Mouse (Mus musculus) embryonic stem cell, embryonic (primary cell): ENCODE results near the gene Lhx1.

Source experiments
- CTCF ChIA-PET, 4 experiments: fragments of 300-600 bp in 2 of 4; fragments of 350-600 bp in 2 of 4; sonication (Branson Sonifier 250); formaldehyde crosslinking; loops; one replicate each; lab custom pipeline; 2022; ENCODE audit warnings: inconsistent platforms in 2 of 4; lab: Charles Lee
- POLR2A ChIA-PET, 4 experiments: fragments of 300-600 bp in 2 of 4; fragments of 350-600 bp in 2 of 4; sonication (Branson Sonifier 250); formaldehyde crosslinking; loops; one replicate each; lab custom pipeline; 2022; ENCODE audit warnings: antibody characterized with exemption in 4 of 4, inconsistent platforms in 1 of 4; lab: Charles Lee

Lhx1 gene

GRCm38 (mm10) chr11:84519036-84519435 lies 6.3 kb downstream of the Lhx1 start:
- POLR2A ChIA-PET, result interaction anchor here in 2 of 4 experiments (0.7 to 0.8 kb wide), 2 partner anchors 10 to 1228 kb away, joined by 3 to 4 read pairs; no protein-coding TSS in a partner anchor
- CTCF ChIA-PET, result interaction anchor here in 1 of 4 experiments (0.6 to 0.7 kb wide), 2 partner anchors 79 to 299 kb away, joined by 3 to 5 read pairs; no protein-coding TSS in a partner anchor

GRCm38 (mm10) chr11:84518261-84518660 lies 7.1 kb downstream of the Lhx1 start:
- ChIA-PET POLR2A (no interaction called here), CTCF (no interaction called here)

DNA sequence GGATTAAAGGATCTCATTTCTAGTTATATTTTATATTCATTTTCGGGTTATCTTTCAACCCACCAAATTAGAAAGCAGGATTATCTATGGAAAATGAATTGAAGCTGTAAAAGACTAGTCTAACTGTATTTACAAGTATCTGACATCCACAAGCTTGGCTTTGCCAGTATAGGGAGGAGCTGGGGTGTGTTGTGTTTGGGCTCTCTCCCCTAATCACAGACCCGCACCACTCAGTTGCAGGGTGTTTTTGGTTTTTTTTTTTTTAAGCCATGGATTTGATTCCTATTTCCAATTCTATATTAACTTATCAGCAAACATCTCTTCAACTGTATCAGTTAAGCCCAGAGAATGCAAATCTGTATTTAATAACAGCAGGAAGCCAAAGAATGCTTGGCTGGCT lies 7.9 kb downstream of the Lhx1 start:
- CTCF ChIA-PET, result no interaction called here

GRCm38 (mm10) chr11:84516501-84517240 lies 8.7 kb downstream of the Lhx1 start:
- POLR2A ChIA-PET, result interaction anchor here in 2 of 4 experiments (0.6 to 5.3 kb wide), 4 partner anchors 7 to 302 kb away, joined by 3 to 83 read pairs (median 4); partner anchors contain the start of genes Lhx1 (in 1 of the 2) and Mrm1 (in 1 of the 2)
- CTCF ChIA-PET, result interaction anchor here in 2 of 4 experiments (0.6 to 1.0 kb wide), 2 partner anchors 9 to 877 kb away, joined by 3 read pairs; partner anchors contain the start of gene Lhx1 (in 1 of the 2)

More for the DNA sequence above, 7.9 kb downstream of the Lhx1 start:
- POLR2A ChIA-PET, result interaction anchor here in 2 of 4 experiments (0.6 to 5.3 kb wide), 3 partner anchors 7 to 181 kb away, joined by 3 to 83 read pairs (median 4); partner anchors contain the start of gene Lhx1 (in 1 of the 2)

DNA sequence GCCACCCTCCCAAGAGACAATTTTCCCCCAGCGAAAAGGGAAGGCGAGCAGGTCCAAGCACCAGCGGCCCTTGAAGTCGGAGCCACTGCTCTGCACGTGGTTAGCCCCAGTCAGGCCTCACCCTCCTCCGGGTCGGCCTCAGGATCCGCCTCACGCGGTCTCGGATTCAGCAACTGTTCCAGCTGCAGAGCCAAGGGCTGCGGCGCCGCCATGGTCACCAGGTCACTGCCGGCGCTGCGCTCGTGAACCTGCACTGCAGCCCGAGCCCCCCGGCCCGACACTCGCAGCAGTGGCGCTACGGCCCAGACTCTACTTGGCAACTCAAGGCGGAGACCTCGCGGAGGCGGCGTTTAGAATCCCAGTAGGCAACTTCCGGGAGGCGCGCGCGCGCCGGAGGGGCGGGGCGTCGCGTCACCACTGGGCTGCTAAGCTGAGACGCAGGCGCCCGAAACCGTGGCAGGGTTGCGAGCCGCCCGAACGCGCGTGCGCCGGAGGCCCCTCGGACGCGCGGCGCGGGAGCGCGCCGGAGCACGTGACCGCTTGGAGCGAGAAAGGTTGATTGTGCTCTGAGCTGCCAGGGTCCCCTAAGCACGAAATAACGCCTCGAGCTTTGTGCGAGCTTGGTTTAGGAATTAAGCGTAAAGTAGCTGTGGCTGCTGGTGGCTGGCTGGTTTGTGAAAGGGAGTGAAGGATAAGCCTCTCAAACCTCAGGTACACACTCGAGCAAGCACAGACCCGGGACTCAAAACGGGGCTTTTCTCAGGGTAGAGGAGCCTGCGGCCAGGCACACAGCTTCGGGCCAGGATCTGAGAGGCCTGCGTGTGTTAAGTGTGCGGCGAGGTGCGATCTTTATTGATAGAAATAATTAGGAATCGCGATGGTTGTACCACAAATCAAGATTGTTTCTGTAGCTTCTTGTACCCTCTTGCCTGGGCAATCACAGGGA lies 11.9 kb downstream of the Lhx1 start, which contains the start of gene Aatf:
Gene Aatf, minus strand, starts transcription at position 352 of the 946 bp plus-strand sequence.
- POLR2A ChIA-PET, result interaction anchor here (0.6 to 5.3 kb wide), 49 partner anchors 9 to 1531 kb away, joined by 3 to 83 read pairs (median 3); partner anchors contain the start of genes Lhx1 (in 2 of the 4), Mrm1 (in 1 of the 4), Myo19 (in 1 of the 4) and Pigw (in 1 of the 4)
- CTCF ChIA-PET, result interaction anchor here in 3 of 4 experiments (0.6 to 1.7 kb wide), 9 partner anchors 9 to 334 kb away, joined by 3 to 12 read pairs (median 3); partner anchors contain the start of genes Lhx1 (in 2 of the 3) and Mrm1 (in 1 of the 3)

GRCm38 (mm10) chr11:84512031-84512430 lies 13.3 kb downstream of the Lhx1 start:
- ChIA-PET POLR2A (interaction anchor here in 1 of 4 experiments (0.6 to 1.8 kb wide), 4 partner anchors 11 to 333 kb away, joined by 3 to 5 read pairs (median 3); no protein-coding TSS in a partner anchor), CTCF (no interaction called here)

- POLR2A ChIA-PET, result interaction anchor here in 2 of 4 experiments (0.6 to 3.4 kb wide), 3 partner anchors 9 to 1583 kb away, joined by 4 to 17 read pairs (median 7); partner anchors contain the start of gene Aatf (in 2 of the 2)
Measured at GRCm38 (mm10) chr11:84504296-84504695, 21.0 kb downstream of the Lhx1 start.

GRCm38 (mm10) chr11:84497944-84498343 lies 27.4 kb downstream of the Lhx1 start:
- CTCF ChIA-PET, result no interaction called here
- POLR2A ChIA-PET, result no interaction called here

More at GRCm38 (mm10) chr11:84504296-84504695, 21.0 kb downstream of the Lhx1 start:
- CTCF ChIA-PET, result interaction anchor here in 2 of 4 experiments (0.5 to 2.1 kb wide), 5 partner anchors 8 to 75 kb away, joined by 3 to 5 read pairs (median 3); no protein-coding TSS in a partner anchor

DNA sequence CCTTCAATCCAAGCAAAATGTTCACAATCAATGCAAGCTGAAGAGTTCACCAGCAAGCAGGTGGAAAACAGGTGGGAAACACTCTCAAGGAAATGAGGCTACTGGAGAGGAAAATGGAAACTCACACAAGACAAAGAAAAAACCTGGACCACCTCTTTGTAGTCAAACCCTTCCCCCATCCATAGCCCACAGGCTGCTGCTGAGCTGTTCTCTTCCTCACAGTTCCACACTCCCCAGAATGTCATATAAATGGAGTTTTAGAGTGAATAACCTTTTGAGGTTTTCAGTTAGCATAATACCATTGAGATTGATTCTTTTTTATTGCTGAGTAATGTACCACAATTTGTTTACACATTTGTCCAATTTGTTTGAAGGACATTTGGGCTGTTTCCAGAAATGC lies 28.4 kb downstream of the Lhx1 start:
- ChIA-PET CTCF (no interaction called here), POLR2A (interaction anchor here in 2 of 4 experiments (1.1 to 1.4 kb wide), 3 partner anchors 16 to 41 kb away, joined by 3 to 6 read pairs (median 3); partner anchors contain the start of gene Aatf (in 2 of the 2))

GRCm38 (mm10) chr11:84495774-84496173 lies 29.6 kb downstream of the Lhx1 start:
- POLR2A ChIA-PET, result interaction anchor here in 2 of 4 experiments (1.1 to 1.4 kb wide), 3 partner anchors 17 to 40 kb away, joined by 3 to 6 read pairs (median 3); partner anchors contain the start of gene Aatf (in 2 of the 2)
- CTCF ChIA-PET, result interaction anchor here in 1 of 4 experiments (0.8 to 1.0 kb wide), 2 partner anchors 9 to 302 kb away, joined by 3 read pairs; no protein-coding TSS in a partner anchor

DNA sequence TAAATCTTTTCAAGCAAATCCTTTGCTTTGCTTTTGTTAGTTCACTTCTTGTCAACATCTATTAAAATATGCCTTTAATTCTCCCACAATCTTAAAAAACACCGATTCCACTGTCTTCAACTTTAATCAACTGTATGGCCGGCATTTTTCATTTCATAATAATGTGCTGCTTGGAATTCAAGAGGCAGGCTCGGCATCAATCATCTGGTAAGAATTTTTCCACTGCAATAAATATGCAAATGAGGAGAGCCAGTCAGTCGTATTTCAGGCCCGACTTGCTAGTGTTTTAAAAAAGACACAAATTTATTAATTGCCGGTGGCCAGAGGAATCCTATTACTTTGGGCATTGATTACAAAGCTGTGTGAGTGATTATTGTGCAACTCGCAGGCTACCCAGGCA lies 43.7 kb downstream of the Lhx1 start:
- ChIA-PET CTCF (no interaction called here), POLR2A (interaction anchor here in 1 of 4 experiments (0.6 to 1.4 kb wide), 4 partner anchors 9 to 204 kb away, joined by 3 to 4 read pairs (median 3); no protein-coding TSS in a partner anchor)

DNA sequence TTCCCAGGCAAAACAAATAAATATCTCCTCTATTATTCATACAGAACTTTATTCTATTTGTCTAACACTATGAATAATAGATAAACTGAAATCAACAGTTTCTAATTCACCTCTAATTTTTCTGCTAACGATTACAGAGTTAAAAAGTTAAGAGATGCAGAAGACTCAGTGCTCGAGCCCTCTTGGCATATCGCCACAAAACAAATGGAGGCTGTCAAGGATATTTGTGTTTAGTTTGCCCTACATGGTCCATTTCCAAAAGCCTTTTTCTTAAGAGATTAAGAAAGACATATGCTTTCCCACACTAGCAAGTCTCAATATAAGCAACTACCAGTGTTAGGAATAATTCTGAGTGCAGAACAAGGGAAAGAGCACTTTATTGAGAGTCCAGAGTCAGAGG lies 44.9 kb downstream of the Lhx1 start:
- CTCF ChIA-PET, result no interaction called here
- POLR2A ChIA-PET, result interaction anchor here in 1 of 4 experiments (1.1 to 1.4 kb wide), 2 partner anchors 15 to 203 kb away, joined by 3 read pairs; no protein-coding TSS in a partner anchor

DNA sequence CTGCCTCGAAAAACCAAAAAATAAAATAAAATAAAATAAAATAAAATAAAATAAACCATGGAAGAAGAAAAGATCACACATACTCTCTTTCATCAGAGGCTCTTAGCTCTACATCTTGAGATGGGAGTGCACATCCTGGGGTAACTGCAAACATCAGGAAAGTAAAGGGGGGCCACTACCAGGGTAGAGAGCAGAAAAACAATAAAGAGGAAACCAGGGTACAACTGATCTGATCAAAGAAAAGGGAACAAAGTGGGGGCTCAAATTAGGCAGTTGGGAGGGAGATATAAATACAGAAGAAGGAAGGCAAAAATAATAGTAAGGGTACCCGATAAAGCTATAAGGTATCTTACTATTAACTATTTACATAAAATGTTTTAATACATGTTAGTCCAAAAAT lies 48.7 kb downstream of the Lhx1 start:
- CTCF ChIA-PET, result interaction anchor here in 1 of 4 experiments (0.6 kb wide), 1 partner anchor 470 kb away, joined by 4 read pairs; no protein-coding TSS in a partner anchor
- POLR2A ChIA-PET, result interaction anchor here in 2 of 4 experiments (0.6 kb wide), 2 partner anchors 15 to 760 kb away, joined by 5 to 7 read pairs; no protein-coding TSS in a partner anchor

DNA sequence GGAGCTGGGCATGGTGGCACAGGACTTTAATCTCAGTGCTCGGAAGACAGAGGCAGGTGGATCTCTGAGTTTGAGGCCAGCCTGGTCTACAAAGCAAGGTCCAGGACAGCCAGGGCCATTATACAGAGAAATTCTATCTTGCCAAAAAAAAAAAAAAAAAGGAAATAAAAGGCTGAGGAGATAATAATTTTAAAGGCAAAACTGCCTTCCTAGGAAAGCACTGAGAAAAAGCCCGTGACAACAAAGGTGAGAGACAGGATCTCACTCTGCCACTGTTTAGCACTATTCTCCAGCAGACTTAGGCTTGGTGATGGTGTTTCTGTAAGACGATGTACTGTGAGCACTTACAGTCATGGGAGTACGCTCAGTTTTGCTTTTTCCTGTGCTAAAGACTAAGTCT lies 49.3 kb downstream of the Lhx1 start:
- CTCF ChIA-PET, result interaction anchor here in 1 of 4 experiments (0.7 kb wide), 1 partner anchor 145 kb away, joined by 3 read pairs; no protein-coding TSS in a partner anchor
- POLR2A ChIA-PET, result interaction anchor here in 1 of 4 experiments (0.6 to 0.7 kb wide), 2 partner anchors 22 to 64 kb away, joined by 3 read pairs; no protein-coding TSS in a partner anchor

GRCm38 (mm10) chr11:84473093-84473667 lies 52.2 kb downstream of the Lhx1 start:
- POLR2A ChIA-PET, result interaction anchor here in 3 of 4 experiments (0.7 to 1.5 kb wide), 4 partner anchors 8 to 40 kb away, joined by 3 read pairs; partner anchors contain the start of gene Aatf (in 1 of the 3)

More at GRCm38 (mm10) chr11:84473093-84473667, 52.2 kb downstream of the Lhx1 start:
- CTCF ChIA-PET, result interaction anchor here in 1 of 4 experiments (1.2 kb wide), 1 partner anchor 39 kb away, joined by 3 read pairs; no protein-coding TSS in a partner anchor
